Mouse (Mus musculus) embryonic facial prominence, embryonic 11.5 days (tissue): ENCODE data around the gene Ikzf2. TPM values are rescaled to one million over a fixed set of nuclear protein-coding genes. Genes with fewer than 3 reads are reported as not detected.
A peak's percentile ranks its signal among the peaks of the same experiment; 100 is the strongest.

Experiments
- ATAC-seq: fragments of 200-750 bp; cut with Nextera tagmentation; replicated peaks from 2 replicates; pipeline ENCODE4 v1.8.0; 2017; ENCODE audit warnings: low read depth; ENCODE audit not compliant: insufficient number of reproducible peaks, low FRiP score, low TSS enrichment
- DNase-seq: peaks from one replicate; pipeline ENCODE4 v3.0.0-alpha.2; 2015; ENCODE audit warnings: low spot score
- H3K27ac ChIP-seq: fragments of 300-500 bp; sonication (generic); replicated peaks from 2 replicates; pipeline ENCODE4 v1.5.1; 2014; ENCODE audit warnings: mild to moderate bottlenecking, low read depth, low read length, control low read depth
- H3K27me3 ChIP-seq: fragments of 300-500 bp; sonication (generic); 2 replicates; pipeline ENCODE4 v1.6.1; 2014; ENCODE audit warnings: mild to moderate bottlenecking, low read length, moderate library complexity, mixed read lengths; ENCODE audit not compliant: control insufficient read depth, insufficient read depth
- H3K36me3 ChIP-seq: fragments of 300-500 bp; sonication (generic); replicated peaks from 2 replicates; pipeline ENCODE4 v1.6.1; 2014; ENCODE audit warnings: low read depth, mild to moderate bottlenecking, low read length, moderate library complexity, mixed read lengths; ENCODE audit not compliant: control insufficient read depth, insufficient read depth
- H3K4me1 ChIP-seq: fragments of 300-500 bp; sonication (generic); 2 replicates; pipeline ENCODE4 v1.6.1; 2014; ENCODE audit warnings: low read length, mixed read lengths; ENCODE audit not compliant: control insufficient read depth, insufficient read depth
- H3K4me2 ChIP-seq: fragments of 300-500 bp; sonication (generic); 2 replicates; pipeline ENCODE4 v1.6.1; 2014; ENCODE audit warnings: low read depth, mild to moderate bottlenecking, control low read depth, low read length, moderate library complexity
- H3K4me3 ChIP-seq: fragments of 300-500 bp; sonication (generic); 2 replicates; pipeline ENCODE4 v1.5.1; 2014; ENCODE audit warnings: low read depth, low read length, control low read depth
- H3K9ac ChIP-seq: fragments of 300-500 bp; sonication (generic); replicated peaks from 2 replicates; pipeline ENCODE4 v1.6.1; 2014; ENCODE audit warnings: mild to moderate bottlenecking, control low read depth, low read length
- H3K9me3 ChIP-seq: fragments of 300-500 bp; sonication (generic); replicated peaks from 2 replicates; pipeline ENCODE4 v1.6.1; 2016; ENCODE audit warnings: mild to moderate bottlenecking, low read length, inconsistent platforms, mixed read lengths; ENCODE audit not compliant: control insufficient read depth
- WGBS: fragments of 180-500 bp; shearing (Covaris S2); extraction: QIAGEN DNeasy Blood & Tissue Kit; methylation state at CpG from one replicate; pipeline ENCODE4 v1.1.7; 2014; 5-methylcytosine and 5-hydroxymethylcytosine counted together
- polyA plus RNA-seq: library from polyadenylated mRNA; unstranded; fragments of >200 nt; fragmentation: Nextera tagmentation; extraction: Ambion mirVana; gene quantifications from 2 replicates; pipeline ENCODE4 v1.2.1, GENCODE M21; 2014

Ikzf2 gene
- polyA plus RNA-seq, 1 experiment from 2014 or later: 5.3 TPM

DNA sequence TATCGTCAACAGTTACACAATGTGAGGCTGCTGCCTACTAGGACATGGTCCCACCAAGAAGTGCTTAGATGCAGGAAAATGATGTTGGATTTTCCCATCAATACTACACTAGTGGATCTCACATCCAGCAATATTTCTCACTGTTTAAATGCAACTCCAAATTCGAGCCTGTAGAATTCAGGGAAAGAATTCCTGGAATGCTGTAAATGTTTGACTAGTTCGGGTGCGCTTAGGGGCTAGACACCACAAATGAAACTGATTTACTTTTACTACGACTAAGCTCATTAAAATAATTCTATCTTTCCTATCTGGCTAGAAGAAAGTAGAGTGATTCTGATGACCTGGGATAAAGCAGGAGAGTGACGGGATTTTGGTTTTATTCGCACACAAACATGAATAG lies 76.3 kb downstream of the Ikzf2 start:
- no peak overlapping the region for H3K27ac ChIP-seq
- no peaks in the 10 kb centered on the region for H3K4me1 ChIP-seq
- no peak overlapping the region for H3K9ac ChIP-seq
- DNase-seq (no peak), ATAC-seq (no peak)
- H3K36me3 ChIP-seq: no peaks in the 10 kb centered on the region
- H3K4me2 ChIP-seq: no peak overlapping the region
- H3K27me3 ChIP-seq: no peaks in the 10 kb centered on the region
- no peak overlapping the region for H3K4me3 ChIP-seq
- no peaks in the 10 kb centered on the region for H3K9me3 ChIP-seq
- WGBS: 60% methylated on average over 7 of the region's 7 CpGs

DNA sequence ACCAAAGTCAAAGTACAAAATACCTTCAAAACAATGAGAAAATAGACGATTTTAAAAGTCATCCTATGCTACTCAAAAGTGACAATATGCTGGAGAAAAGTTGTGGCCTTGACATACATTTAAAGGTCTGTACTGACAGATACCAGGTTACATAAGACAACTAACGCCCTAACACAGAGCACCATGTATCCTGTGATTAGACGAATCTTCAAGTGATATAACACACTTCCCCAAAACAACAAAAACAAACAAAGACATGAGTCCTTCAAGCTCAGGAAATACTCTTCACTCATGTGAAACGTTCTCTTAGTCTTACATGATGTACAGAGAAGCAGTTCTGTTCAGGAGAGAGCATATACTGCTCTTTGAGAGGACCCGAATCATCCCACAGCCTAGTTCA lies 78.2 kb downstream of the Ikzf2 start:
- DNase-seq (no peak), ATAC-seq (no peak)
- no peaks in the 10 kb centered on the region for H3K9me3 ChIP-seq
- no peak overlapping the region for H3K27ac ChIP-seq
- no peak overlapping the region for H3K9ac ChIP-seq
- H3K4me1 ChIP-seq: no peaks in the 10 kb centered on the region
- 79% methylated on average over 5 of the region's 5 CpGs for whole genome bisulfite sequencing
- H3K27me3 ChIP-seq: no peaks in the 10 kb centered on the region
- no peak overlapping the region for H3K4me3 ChIP-seq
- H3K4me2 ChIP-seq: no peak overlapping the region
- no peaks in the 10 kb centered on the region for H3K36me3 ChIP-seq

- WGBS: 87% methylated on average over 1 of the region's 1 CpGs
- Histone ChIP-seq H3K9me3 (no peaks in the 10 kb centered on the region), H3K9ac (no peak overlapping the region), H3K36me3 (no peaks in the 10 kb centered on the region), H3K27ac (no peak overlapping the region), H3K4me1 (no peaks in the 10 kb centered on the region), H3K27me3 (no peaks in the 10 kb centered on the region), H3K4me2 (no peak overlapping the region), H3K4me3 (no peak overlapping the region)
- DNase-seq (no peak), ATAC-seq (no peak)
These were observed 80.2 kb downstream of the Ikzf2 start for GRCm38 (mm10) chr1:69606844-69607243.

DNA sequence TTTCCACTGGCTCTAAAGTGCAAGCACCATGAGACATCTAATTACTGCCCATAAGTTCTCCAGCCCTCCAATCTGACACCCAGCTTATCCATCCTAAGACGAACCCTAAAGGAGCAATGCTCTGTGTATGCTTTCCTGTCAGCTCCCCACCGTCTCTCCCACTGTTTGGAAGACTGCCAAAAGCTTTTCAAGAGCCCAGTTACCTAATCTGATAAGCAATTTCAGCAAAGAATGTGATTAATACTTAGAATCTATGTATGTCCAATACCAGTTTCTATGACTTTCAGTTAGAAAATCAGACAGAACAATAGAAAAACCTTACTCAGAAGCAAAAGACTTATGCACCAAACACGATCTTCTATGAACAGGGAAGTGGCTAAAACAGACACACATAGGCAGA lies 82.8 kb downstream of the Ikzf2 start:
- Histone ChIP-seq H3K4me3 (no peak overlapping the region), H3K4me2 (no peak overlapping the region), H3K27ac (no peak overlapping the region), H3K9ac (no peak overlapping the region), H3K36me3 (no peaks in the 10 kb centered on the region), H3K27me3 (no peaks in the 10 kb centered on the region), H3K4me1 (no peaks in the 10 kb centered on the region), H3K9me3 (no peaks in the 10 kb centered on the region)
- WGBS: 67% methylated on average over 3 of the region's 3 CpGs
- ATAC-seq (no peak), DNase-seq (no peak)

DNA sequence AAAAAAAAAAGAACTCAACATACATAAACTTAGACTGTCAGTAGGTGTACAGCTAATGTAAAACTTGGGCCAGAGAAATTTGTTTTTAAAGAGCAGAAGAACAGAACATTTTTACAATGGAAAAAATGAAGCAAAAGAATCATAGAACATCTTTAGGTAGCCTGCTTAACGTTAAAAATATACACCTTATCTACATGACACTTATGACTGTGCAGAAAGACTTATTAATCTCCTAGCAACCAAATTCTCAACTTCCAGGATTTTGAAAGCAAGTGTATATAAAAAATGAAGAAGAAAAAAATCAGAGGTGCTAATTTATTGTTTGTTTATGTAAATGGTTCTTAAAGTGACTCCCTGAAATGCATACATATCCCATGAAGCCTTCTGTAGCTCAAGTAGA lies 86.1 kb downstream of the Ikzf2 start:
- Histone ChIP-seq H3K9me3 (no peaks in the 10 kb centered on the region), H3K9ac (no peak overlapping the region), H3K27me3 (no peaks in the 10 kb centered on the region), H3K4me3 (no peak overlapping the region), H3K4me1 (no peaks in the 10 kb centered on the region), H3K36me3 (no peaks in the 10 kb centered on the region), H3K27ac (no peak overlapping the region), H3K4me2 (no peak overlapping the region)
- no peak for DNase-seq
- 72% methylated on average over 1 of the region's 1 CpGs for WGBS
- no peak for ATAC-seq

- no peaks in the 10 kb centered on the region for H3K4me1 ChIP-seq
- H3K9me3 ChIP-seq: no peaks in the 10 kb centered on the region
- no peak overlapping the region for H3K27ac ChIP-seq
- H3K4me3 ChIP-seq: no peak overlapping the region
- H3K27me3 ChIP-seq: no peaks in the 10 kb centered on the region
- DNase-seq (no peak), ATAC-seq (no peak)
- no peak overlapping the region for H3K4me2 ChIP-seq
- no peaks in the 10 kb centered on the region for H3K36me3 ChIP-seq
- WGBS: 92% methylated on average over 12 of the region's 12 CpGs
- no peak overlapping the region for H3K9ac ChIP-seq
These were observed 87.8 kb downstream of the Ikzf2 start for GRCm38 (mm10) chr1:69599074-69599772.

DNA sequence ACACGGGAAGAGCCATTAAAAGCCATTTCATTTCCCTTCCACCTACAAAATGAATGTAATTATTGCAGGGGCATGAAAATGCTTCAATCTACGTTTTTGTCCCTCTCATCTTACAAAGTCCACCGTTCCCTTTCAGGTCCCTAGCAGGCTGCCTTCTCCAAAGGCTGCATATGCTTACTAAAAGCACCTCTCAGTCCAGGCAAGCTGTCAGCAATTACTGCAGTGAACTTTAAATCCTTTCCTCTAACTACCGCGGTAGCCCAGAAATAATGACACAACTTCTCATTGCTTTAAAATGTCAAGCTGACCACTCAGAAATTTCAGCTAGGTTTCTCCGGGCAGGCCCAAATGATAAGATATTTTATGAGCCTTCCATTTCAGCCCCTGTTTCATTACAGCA lies 95.2 kb downstream of the Ikzf2 start:
- no peaks in the 10 kb centered on the region for H3K9me3 ChIP-seq
- peak; percentile 45 for DNase-seq
- no peak overlapping the region for H3K27ac ChIP-seq
- no peak overlapping the region for H3K4me2 ChIP-seq
- ATAC-seq: no peak
- WGBS: 32% methylated on average over 6 of the region's 6 CpGs
- H3K4me3 ChIP-seq: no peak overlapping the region
- H3K4me1 ChIP-seq: no peaks in the 10 kb centered on the region
- no peaks in the 10 kb centered on the region for H3K27me3 ChIP-seq
- H3K36me3 ChIP-seq: no peaks in the 10 kb centered on the region
- no peak overlapping the region for H3K9ac ChIP-seq

DNA sequence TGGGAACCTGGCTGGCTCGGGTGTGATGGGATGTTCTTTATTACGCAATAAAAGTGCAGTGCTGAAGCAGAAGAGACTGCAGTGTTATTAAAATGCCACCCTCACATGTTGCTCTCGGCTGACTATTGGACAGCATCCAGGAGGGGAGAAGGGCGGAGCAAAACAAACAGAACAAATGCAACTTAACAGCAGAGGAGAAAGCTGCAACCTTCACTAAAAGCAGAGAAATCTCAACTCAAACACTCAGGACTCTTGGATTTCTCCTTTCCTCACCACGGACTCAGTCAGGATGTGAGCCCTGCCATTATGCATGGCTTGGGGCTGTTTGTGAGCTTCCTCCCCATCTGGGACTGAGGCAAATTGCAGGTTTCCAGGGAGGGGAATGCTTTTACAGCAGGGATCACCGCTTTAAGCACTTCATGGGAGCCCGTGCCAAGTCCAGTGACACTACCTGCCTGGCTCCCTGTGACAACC lies 95.7 kb downstream of the Ikzf2 start:
- H3K4me3 ChIP-seq: no peak overlapping the region
- ATAC-seq (no peak), DNase-seq (peak; percentile 40)
- no peaks in the 10 kb centered on the region for H3K4me1 ChIP-seq
- no peaks in the 10 kb centered on the region for H3K27me3 ChIP-seq
- H3K27ac ChIP-seq: no peak overlapping the region
- no peaks in the 10 kb centered on the region for H3K36me3 ChIP-seq
- H3K4me2 ChIP-seq: no peak overlapping the region
- H3K9ac ChIP-seq: no peak overlapping the region
- WGBS: 33% methylated on average over 7 of the region's 7 CpGs
- H3K9me3 ChIP-seq: no peaks in the 10 kb centered on the region
